Mouse (Mus musculus) cerebellum, postnatal 25 days (tissue): Measurements from ENCODE around the gene Foxf1.
A peak's percentile ranks its signal among the peaks of the same experiment; 100 is the strongest.

ENCODE experiments used
- DNase-seq, 2 experiments: peaks; one replicate each; pipeline ENCODE4 v3.0.0; 2021; ENCODE audit warnings: mixed read lengths in 2 of 2

Gene Foxf1

GRCm38 (mm10) chr8:121115136-121115535 lies 30.9 kb downstream of the Foxf1 start:
- DNase-seq: no peak

GRCm38 (mm10) chr8:121115948-121116347 lies 31.8 kb downstream of the Foxf1 start, which contains the start of gene Foxc2:
Gene Foxc2, plus strand, starts transcription at chr8:121116171.
- DNase-seq: peak in 1 of 2 experiments; percentile 57

- no peak for DNase-seq
These were observed 32.5 kb downstream of the Foxf1 start for GRCm38 (mm10) chr8:121116591-121117185.

- no peak for DNase-seq
These were observed 33.0 kb downstream of the Foxf1 start for GRCm38 (mm10) chr8:121117186-121117651.

GRCm38 (mm10) chr8:121117906-121118305 lies 33.7 kb downstream of the Foxf1 start:
- no peak for DNase-seq

GRCm38 (mm10) chr8:121118634-121119420 lies 34.6 kb downstream of the Foxf1 start:
- DNase-seq: no peak

GRCm38 (mm10) chr8:121119635-121120455 lies 35.7 kb downstream of the Foxf1 start:
- no peak for DNase-seq

GRCm38 (mm10) chr8:121120456-121121419 lies 36.6 kb downstream of the Foxf1 start:
- no peak for DNase-seq

- no peak for DNase-seq
These were observed 37.5 kb downstream of the Foxf1 start for GRCm38 (mm10) chr8:121121704-121122103.

- DNase-seq: no peak
These were observed 38.2 kb downstream of the Foxf1 start for GRCm38 (mm10) chr8:121122368-121122767.

- DNase-seq: no peak
These were observed 38.9 kb downstream of the Foxf1 start for GRCm38 (mm10) chr8:121123113-121123512.

- DNase-seq: no peak
These were observed 40.5 kb downstream of the Foxf1 start for GRCm38 (mm10) chr8:121124547-121125239.

- DNase-seq: peak in 1 of 2 experiments; percentile 38
These were observed 41.2 kb downstream of the Foxf1 start for GRCm38 (mm10) chr8:121125311-121125876.

GRCm38 (mm10) chr8:121126191-121126590 lies 42.0 kb downstream of the Foxf1 start:
- no peak for DNase-seq

GRCm38 (mm10) chr8:121126694-121127093 lies 42.5 kb downstream of the Foxf1 start:
- DNase-seq: no peak

GRCm38 (mm10) chr8:121127291-121127701 lies 43.1 kb downstream of the Foxf1 start:
- DNase-seq: no peak

GRCm38 (mm10) chr8:121127756-121128375 lies 43.7 kb downstream of the Foxf1 start, which contains the start of gene Foxl1:
Gene Foxl1, plus strand, starts transcription at chr8:121127940.
- DNase-seq: peak in 1 of 2 experiments; percentile 8

- no peak for DNase-seq
These were observed 44.5 kb downstream of the Foxf1 start for GRCm38 (mm10) chr8:121128531-121129264.

- no peak for DNase-seq
These were observed 45.2 kb downstream of the Foxf1 start for GRCm38 (mm10) chr8:121129265-121129940.
